Mouse (Mus musculus) lung, embryonic 15.5 days (tissue): Measurements from ENCODE around the gene F7. TPM values are rescaled to one million over a fixed set of nuclear protein-coding genes. Genes with fewer than 3 reads are reported as not detected.

Experiments
- ATAC-seq: fragments of 200-750 bp; cut with Nextera tagmentation; 2 replicates; pipeline ENCODE4 v1.8.0; 2017; ENCODE audit warnings: moderate number of reproducible peaks, borderline replicate concordance; ENCODE audit not compliant: low FRiP score, low TSS enrichment; ENCODE audit errors: extremely low read depth
- H3K27ac ChIP-seq: fragments of 300-500 bp; sonication (generic); 2 replicates; pipeline ENCODE4 v1.5.1; 2015; ENCODE audit warnings: moderate library complexity, mild to moderate bottlenecking, inconsistent platforms
- H3K27me3 ChIP-seq: fragments of 300-500 bp; sonication (generic); 2 replicates; pipeline ENCODE4 v1.6.1; 2015; ENCODE audit warnings: inconsistent platforms
- H3K36me3 ChIP-seq: fragments of 300-500 bp; sonication (generic); 2 replicates; pipeline ENCODE4 v1.6.1; 2015; ENCODE audit warnings: inconsistent platforms
- H3K4me1 ChIP-seq: fragments of 300-500 bp; sonication (generic); 2 replicates; pipeline ENCODE4 v1.6.1; 2015; ENCODE audit warnings: inconsistent platforms
- H3K4me2 ChIP-seq: fragments of 300-500 bp; sonication (generic); 2 replicates; pipeline ENCODE4 v1.6.1; 2015; ENCODE audit warnings: inconsistent platforms, mild to moderate bottlenecking, moderate library complexity
- H3K4me3 ChIP-seq: fragments of 300-500 bp; sonication (generic); 2 replicates; pipeline ENCODE4 v1.5.1; 2015; ENCODE audit warnings: mild to moderate bottlenecking, inconsistent platforms
- H3K9ac ChIP-seq: fragments of 300-500 bp; sonication (generic); 2 replicates; pipeline ENCODE4 v1.6.1; 2015; ENCODE audit warnings: inconsistent platforms
- H3K9me3 ChIP-seq: fragments of 300-500 bp; sonication (generic); 2 replicates; pipeline ENCODE4 v1.6.1; 2016; ENCODE audit warnings: inconsistent platforms
- WGBS: fragments of 180-500 bp; shearing (Covaris S2); methylation state at CpG from one replicate; pipeline ENCODE4 v1.1.7; 2015; 5-methylcytosine and 5-hydroxymethylcytosine counted together
- polyA plus RNA-seq: library from polyadenylated mRNA; unstranded; fragments of >200 nt; fragmentation: Nextera tagmentation; extraction: Ambion mirVana; gene quantifications from 2 replicates; pipeline ENCODE4 v1.2.1, GENCODE M21; 2015

The F7 gene
- polyA plus RNA-seq = 0.19 and 0.32 TPM in 2 replicates

DNA sequence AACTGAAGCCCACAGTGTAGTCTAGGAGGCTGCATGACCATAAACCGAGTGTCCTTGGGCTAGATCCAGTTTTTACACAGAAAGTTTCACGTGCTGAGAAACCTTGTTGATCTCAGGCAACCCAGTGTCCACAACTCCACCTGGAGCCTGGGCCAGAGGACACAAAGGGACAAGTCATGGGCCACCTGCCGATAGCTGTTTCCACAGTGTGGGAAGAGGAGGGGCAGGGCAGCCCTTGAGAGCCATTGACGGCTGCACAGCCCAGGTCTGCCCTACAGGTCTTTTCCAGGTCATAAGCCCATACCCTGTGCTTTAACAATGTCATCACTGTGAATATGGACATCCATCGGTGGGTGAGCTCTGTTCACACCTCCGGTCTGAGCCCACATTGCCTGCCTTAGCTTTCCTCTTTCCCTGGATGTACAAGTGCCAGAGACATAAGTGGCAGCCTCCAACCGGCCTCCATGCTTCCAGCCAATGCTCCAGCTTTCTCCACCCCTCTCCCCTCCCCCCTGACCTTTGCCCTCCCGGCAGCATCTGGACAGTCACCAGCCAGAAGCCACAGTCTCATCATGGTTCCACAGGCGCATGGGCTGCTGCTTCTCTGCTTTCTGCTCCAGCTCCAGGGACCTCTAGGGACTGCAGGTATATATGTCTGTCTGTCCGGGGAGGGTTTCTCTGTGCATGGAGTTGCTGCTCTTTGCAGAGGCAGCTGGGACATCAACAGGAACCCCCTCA is at the start of gene F7:
F7 (plus strand) TSS at position 548 of the 738 bp plus-strand sequence.
- Histone ChIP-seq H3K9me3 (no peaks in the 10 kb centered on the region), H3K36me3 (no peaks in the 10 kb centered on the region), H3K4me2 (no peak within 1 kb of the TSS), H3K4me1 (no peaks in the 10 kb centered on the region), H3K4me3 (no peak within 1 kb of the TSS), H3K27ac (no peak within 1 kb of the TSS), H3K27me3 (no peaks in the 10 kb centered on the region), H3K9ac (no peak within 1 kb of the TSS)
- 43% methylated on average over 10 of the region's 10 CpGs for WGBS
- ATAC-seq = no peak

DNA sequence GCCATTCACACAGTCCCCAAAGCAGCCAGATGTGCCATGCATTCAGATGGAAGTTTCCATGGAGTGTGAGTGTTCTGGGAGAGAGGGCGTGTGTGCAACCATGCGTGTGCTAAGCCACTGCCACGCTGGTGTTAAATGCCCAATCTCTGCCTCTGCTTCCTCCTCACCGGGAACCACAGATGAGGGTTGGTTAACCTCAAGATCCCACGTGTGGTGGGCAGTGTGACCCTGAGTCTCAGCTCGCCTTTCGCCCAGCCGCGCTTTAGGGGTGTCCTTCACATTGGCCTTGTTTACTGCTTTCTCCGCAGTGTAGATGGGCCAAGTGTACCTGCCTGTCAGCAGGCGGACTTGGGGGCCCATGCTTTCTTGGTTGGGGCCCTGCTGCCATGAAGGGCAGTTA is 49.5 kb upstream of the F7 start:
- Histone ChIP-seq H3K4me2 (no peak overlapping the region), H3K27ac (no peak overlapping the region), H3K4me3 (no peak overlapping the region), H3K36me3 (0 out of 2 replicates have a peak, but pooled peaks cover 3% of the 10 kb centered on the region), H3K4me1 (no peaks in the 10 kb centered on the region), H3K27me3 (no peaks in the 10 kb centered on the region), H3K9me3 (no peaks in the 10 kb centered on the region), H3K9ac (no peak overlapping the region)
- no peak for ATAC-seq
- WGBS = 83% methylated on average over 11 of the region's 11 CpGs

DNA sequence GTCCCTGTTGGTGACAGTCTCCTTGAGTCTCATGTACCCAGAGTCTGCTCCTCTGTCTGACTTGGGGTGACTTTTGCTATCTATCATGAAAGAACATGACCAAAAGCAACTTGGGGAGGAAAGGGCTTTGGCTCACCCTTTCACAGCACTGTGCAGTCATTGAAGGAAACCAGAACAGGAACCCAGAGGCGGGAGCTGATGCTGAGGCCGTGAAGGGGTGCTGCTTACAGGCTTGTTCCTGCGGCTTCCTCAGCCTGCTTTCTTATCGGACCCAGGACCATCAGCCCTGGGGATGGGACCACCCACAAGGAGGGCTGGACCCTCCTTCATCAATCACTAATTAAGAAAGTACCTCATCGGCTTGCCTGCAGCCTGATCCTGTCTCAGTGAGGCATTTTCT is 49.1 kb upstream of the F7 start:
- Histone ChIP-seq H3K27ac (no peak overlapping the region), H3K27me3 (no peaks in the 10 kb centered on the region), H3K4me3 (no peak overlapping the region), H3K36me3 (0 out of 2 replicates have a peak, but pooled peaks cover 3% of the 10 kb centered on the region), H3K9ac (no peak overlapping the region), H3K4me2 (no peak overlapping the region), H3K4me1 (no peaks in the 10 kb centered on the region), H3K9me3 (no peaks in the 10 kb centered on the region)
- WGBS = 34% methylated on average over 5 of the region's 5 CpGs
- ATAC-seq = no peak

DNA sequence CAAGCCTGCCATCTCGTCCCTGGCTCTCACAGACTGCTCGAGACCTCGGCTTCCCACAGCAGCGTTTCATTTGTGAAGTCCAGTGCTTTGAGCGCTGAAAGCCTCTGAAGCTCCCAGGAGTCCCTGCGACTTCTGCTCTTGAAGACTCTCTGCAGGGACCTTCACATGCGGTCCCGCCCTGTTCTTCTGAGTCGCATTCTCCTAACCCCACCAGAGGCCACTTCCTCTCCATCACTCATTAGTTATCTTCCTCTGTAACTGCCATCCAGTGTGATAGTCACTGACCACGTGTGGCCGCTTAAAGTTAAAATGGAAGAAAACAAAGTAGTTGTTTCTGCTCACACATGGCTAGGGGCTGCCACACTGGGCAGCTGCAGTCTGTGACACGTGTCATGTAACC is 48.5 kb upstream of the F7 start:
- no peak overlapping the region for H3K9ac ChIP-seq
- no peaks in the 10 kb centered on the region for H3K27me3 ChIP-seq
- ATAC-seq = no peak
- no peak overlapping the region for H3K4me3 ChIP-seq
- no peaks in the 10 kb centered on the region for H3K9me3 ChIP-seq
- 41% methylated on average over 12 of the region's 12 CpGs for WGBS
- H3K4me1 ChIP-seq = no peaks in the 10 kb centered on the region
- no peak overlapping the region for H3K4me2 ChIP-seq
- 0 out of 2 replicates have a peak, but pooled peaks cover 3% of the 10 kb centered on the region for H3K36me3 ChIP-seq
- no peak overlapping the region for H3K27ac ChIP-seq

DNA sequence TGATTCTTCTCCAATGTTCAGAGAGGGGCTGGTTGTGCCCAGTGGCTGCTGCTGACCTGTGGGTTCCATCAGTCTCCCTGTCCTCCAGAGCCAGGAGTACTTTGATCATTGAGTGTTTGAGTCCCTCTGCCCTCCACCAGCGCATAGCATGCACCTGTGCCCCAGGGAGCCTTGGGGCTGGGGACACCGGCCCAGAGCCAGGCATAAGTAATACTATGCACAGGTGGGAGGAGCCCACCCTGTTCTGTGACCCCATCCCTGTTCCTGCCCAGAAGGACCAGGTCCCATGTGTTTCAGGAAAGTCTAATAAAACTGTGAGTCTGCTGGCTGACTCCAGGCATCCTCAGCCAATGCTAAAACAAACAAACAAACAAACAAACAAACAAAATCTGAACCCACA is 47.5 kb upstream of the F7 start:
- no peak overlapping the region for H3K9ac ChIP-seq
- H3K4me2 ChIP-seq = no peak overlapping the region
- no peak overlapping the region for H3K4me3 ChIP-seq
- H3K4me1 ChIP-seq = no peaks in the 10 kb centered on the region
- ATAC-seq = no peak
- H3K27me3 ChIP-seq = no peaks in the 10 kb centered on the region
- no peak overlapping the region for H3K27ac ChIP-seq
- WGBS = 60% methylated on average over 2 of the region's 2 CpGs
- H3K9me3 ChIP-seq = no peaks in the 10 kb centered on the region
- H3K36me3 ChIP-seq = 0 out of 2 replicates have a peak, but pooled peaks cover 3% of the 10 kb centered on the region

DNA sequence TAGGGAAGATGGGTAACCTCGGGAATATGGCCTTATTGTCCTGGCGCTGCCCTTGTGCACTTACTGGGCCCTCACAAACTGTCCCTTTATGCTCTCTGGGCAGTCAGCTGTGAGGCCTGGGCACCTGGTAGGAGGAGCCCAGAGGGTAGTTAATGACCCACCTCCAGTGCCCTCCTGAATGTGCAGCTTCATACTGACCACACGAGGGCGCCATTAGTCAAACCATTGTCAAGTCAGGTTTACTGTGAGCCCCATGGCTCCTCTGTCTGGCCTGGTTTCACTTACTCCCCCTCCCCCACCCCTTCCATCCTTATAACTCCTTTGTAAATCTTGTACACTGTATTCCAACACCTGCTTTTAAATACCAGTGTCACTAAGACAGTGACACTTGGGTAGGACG is 47.1 kb upstream of the F7 start:
- ATAC-seq = peak; percentile 56; the same call in 1 of the 2 replicates
- Histone ChIP-seq H3K9me3 (no peaks in the 10 kb centered on the region), H3K27me3 (no peaks in the 10 kb centered on the region), H3K4me3 (no peak overlapping the region), H3K27ac (no peak overlapping the region), H3K4me1 (no peaks in the 10 kb centered on the region), H3K4me2 (no peak overlapping the region), H3K36me3 (0 out of 2 replicates have a peak, but pooled peaks cover 3% of the 10 kb centered on the region), H3K9ac (no peak overlapping the region)
- WGBS = 28% methylated on average over 5 of the region's 5 CpGs

DNA sequence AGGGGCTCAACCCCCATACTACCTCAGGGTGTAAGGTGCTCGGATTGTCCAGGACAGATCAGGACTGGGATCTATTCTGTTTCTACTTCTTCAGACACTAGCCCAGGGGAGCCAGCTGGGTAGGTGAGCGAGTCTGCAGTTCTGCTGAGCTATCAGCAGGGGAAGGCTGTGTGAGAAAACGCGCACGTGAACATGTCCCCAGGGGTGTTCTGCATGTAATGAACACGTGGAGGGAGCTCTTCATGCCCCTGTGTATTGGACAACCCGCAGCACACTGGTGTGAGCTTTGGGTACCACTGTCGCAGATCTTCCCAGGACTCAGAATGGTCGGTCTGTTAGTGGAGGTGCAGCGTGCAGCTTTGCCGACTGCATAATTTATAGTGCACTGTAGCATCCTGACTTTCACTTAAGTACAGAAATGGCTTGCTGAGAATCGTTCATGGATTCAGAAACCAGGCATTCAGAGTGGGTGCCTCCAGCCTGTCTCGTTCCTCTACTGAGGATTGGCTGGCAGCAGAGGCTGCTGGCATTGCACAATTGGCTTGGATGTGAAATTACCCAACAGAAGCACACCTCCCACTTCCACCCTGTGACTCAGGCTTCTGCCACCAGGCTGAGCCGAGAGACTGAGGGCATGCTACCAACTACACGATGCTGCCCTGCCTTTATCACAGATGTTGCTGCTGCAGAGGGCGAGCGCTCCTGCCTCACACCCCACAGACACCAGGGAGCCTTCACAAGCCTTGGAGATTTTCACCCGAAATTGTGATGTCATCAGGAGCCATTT is 42.0 kb upstream of the F7 start:
- H3K4me1 ChIP-seq = no peaks in the 10 kb centered on the region
- H3K9me3 ChIP-seq = no peaks in the 10 kb centered on the region
- 76% methylated on average over 18 of the region's 18 CpGs for WGBS
- H3K4me2 ChIP-seq = no peak overlapping the region
- no peak overlapping the region for H3K9ac ChIP-seq
- no peak overlapping the region for H3K4me3 ChIP-seq
- H3K27ac ChIP-seq = no peak overlapping the region
- ATAC-seq = no peak
- H3K36me3 ChIP-seq = no peaks in the 10 kb centered on the region
- no peaks in the 10 kb centered on the region for H3K27me3 ChIP-seq

DNA sequence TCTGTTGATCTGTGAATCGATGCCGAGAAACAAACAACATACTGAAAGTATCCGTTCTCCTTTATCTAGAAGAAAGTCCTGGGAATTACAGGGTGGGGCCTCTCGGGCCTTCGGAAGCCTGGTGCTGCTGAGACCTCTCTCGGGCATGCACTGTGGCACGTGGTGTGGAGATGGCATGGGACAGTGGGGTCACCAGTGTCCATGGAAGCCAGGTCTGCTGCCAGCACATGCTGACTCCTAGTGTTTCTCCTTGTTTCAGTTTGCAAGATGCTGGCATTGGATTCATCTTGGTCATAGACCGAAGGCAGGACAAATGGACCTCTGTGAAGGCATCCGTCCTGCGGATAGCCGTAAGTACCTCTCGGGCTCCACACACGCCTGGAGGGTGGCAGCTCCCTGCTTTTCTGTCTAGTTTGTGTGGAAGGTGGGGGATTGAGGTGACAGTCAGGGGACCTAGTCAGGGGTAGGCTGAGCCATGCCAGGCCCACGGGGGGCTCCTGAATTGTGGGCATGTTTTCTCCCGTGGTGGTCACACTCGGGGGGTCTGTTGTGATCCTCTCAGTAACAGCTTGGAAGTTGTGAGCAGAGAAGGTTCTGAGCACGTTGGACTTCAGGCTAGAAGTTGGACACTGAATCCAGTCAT is 41.1 kb upstream of the F7 start:
- no peak overlapping the region for H3K4me2 ChIP-seq
- WGBS = 84% methylated on average over 17 of the region's 17 CpGs
- no peaks in the 10 kb centered on the region for H3K36me3 ChIP-seq
- no peak overlapping the region for H3K9ac ChIP-seq
- ATAC-seq = no peak
- H3K27ac ChIP-seq = no peak overlapping the region
- no peak overlapping the region for H3K4me3 ChIP-seq
- H3K9me3 ChIP-seq = no peaks in the 10 kb centered on the region
- H3K27me3 ChIP-seq = no peaks in the 10 kb centered on the region
- no peaks in the 10 kb centered on the region for H3K4me1 ChIP-seq

DNA sequence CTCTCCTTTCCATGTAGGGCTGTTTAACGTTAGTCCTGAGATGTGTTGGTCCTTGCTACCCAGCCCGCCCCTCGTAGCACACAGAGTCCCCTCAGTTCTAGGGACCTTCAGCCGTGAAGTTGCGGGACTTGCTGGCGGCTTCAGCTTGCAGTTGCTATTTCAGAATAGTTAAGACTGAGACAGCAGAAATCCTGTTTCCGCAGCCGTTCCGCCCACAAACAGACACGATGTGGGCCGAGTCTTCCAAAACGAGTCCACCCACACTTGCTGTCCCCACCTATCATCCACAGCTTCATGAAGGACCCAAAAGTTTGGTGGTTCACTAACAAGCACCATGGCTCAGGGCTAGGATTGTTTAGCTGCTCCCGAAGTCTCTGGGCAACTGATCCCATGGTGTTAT is 40.6 kb upstream of the F7 start:
- no peak overlapping the region for H3K27ac ChIP-seq
- H3K4me1 ChIP-seq = no peaks in the 10 kb centered on the region
- H3K36me3 ChIP-seq = no peaks in the 10 kb centered on the region
- no peaks in the 10 kb centered on the region for H3K27me3 ChIP-seq
- WGBS = 85% methylated on average over 13 of the region's 13 CpGs
- no peak overlapping the region for H3K9ac ChIP-seq
- H3K4me2 ChIP-seq = no peak overlapping the region
- ATAC-seq = no peak
- no peaks in the 10 kb centered on the region for H3K9me3 ChIP-seq
- H3K4me3 ChIP-seq = no peak overlapping the region

DNA sequence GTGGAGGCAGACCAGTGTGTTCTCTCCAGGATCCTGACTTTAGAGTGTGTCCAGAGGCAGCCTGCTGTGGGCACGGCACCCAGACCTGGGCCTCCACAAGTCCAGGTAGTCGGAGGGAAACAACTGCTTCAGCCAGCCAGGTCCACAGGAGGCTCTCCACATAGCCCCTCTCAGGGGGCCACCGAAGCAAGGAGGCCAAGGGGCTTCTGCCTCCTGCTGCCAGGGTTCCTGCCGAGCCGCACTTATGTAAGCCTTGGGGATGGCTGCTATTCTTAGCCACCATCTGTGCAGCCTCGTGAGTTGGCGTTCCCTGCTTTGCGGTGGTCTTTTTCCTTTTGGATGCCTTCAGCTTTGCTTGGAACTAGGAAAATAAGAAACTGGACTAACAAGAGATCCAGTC is 38.3 kb upstream of the F7 start:
- Histone ChIP-seq H3K4me1 (no peaks in the 10 kb centered on the region), H3K9ac (no peak overlapping the region), H3K4me3 (no peak overlapping the region), H3K27me3 (no peaks in the 10 kb centered on the region), H3K4me2 (no peak overlapping the region), H3K36me3 (no peaks in the 10 kb centered on the region), H3K27ac (no peak overlapping the region), H3K9me3 (no peaks in the 10 kb centered on the region)
- 83% methylated on average over 8 of the region's 8 CpGs for whole genome bisulfite sequencing
- ATAC-seq = no peak

DNA sequence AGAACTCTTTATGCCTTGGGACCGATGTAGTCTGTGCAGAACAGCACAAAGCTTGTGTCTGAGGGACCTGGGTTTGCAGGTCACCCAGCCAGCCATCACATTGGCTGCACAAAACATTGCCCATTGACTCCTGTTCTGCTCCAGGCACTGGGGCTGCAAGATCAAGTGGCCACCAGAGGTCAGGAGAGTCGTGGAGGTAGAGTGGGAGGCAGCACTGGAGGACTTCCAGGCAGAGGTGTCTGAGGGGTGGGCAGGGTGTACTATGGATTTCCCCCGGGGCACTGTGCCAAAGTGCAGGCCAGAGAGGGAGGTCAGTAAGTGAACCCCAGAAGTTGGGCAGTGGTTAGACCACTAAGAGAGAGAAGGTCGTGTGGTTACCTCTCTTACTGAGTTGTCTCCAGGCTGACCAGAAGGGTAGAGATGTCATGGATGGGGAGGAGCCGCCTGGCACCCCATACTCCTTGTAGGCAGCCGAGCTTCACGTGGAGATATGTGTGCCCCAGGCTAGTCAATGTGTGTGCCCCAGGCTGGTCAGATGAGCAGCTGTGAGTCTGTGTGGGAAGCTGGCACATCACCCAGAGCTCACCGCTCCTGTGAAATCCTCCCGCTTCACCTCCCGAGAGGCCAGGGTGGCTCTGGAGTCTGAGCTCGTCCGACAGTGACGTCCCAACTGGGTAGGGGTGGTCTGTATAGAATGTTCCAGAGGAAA is 37.0 kb upstream of the F7 start:
- WGBS = 76% methylated on average over 13 of the region's 13 CpGs
- Histone ChIP-seq H3K9me3 (no peaks in the 10 kb centered on the region), H3K9ac (no peak overlapping the region), H3K36me3 (no peaks in the 10 kb centered on the region), H3K4me1 (no peaks in the 10 kb centered on the region), H3K4me3 (no peak overlapping the region), H3K27ac (no peak overlapping the region), H3K27me3 (no peaks in the 10 kb centered on the region), H3K4me2 (no peak overlapping the region)
- ATAC-seq = no peak
